Mouse (Mus musculus) intestine, embryonic 16.5 days (tissue): Measurements from ENCODE around the gene Wdr45b. TPM values are rescaled to one million over a fixed set of nuclear protein-coding genes. Genes with fewer than 3 reads are reported as not detected.

Experiments
- ATAC-seq: fragments of 200-750 bp; cut with Nextera tagmentation; 2 replicates; pipeline ENCODE4 v1.8.0; 2017; ENCODE audit warnings: moderate TSS enrichment, moderate library complexity
- H3K27ac ChIP-seq: fragments of 300-500 bp; sonication (generic); 2 replicates; pipeline ENCODE4 v1.5.1; 2014; ENCODE audit warnings: mild to moderate bottlenecking, low read length
- H3K27me3 ChIP-seq: fragments of 300-500 bp; sonication (generic); replicated peaks from 2 replicates; pipeline ENCODE4 v1.6.1; 2014; ENCODE audit warnings: low read length, control low read depth, mixed read lengths; ENCODE audit not compliant: control insufficient read depth, insufficient read depth
- H3K36me3 ChIP-seq: fragments of 300-500 bp; sonication (generic); 2 replicates; pipeline ENCODE4 v1.6.1; 2014; ENCODE audit warnings: low read length, control low read depth; ENCODE audit not compliant: control insufficient read depth, insufficient read depth
- H3K4me1 ChIP-seq: fragments of 300-500 bp; sonication (generic); 2 replicates; pipeline ENCODE4 v1.6.1; 2014; ENCODE audit warnings: low read length, control low read depth, mixed read lengths; ENCODE audit not compliant: control insufficient read depth, insufficient read depth
- H3K4me2 ChIP-seq: fragments of 300-500 bp; sonication (generic); 2 replicates; pipeline ENCODE4 v1.6.1; 2014; ENCODE audit warnings: low read depth, low read length, control low read depth
- H3K4me3 ChIP-seq: fragments of 300-500 bp; sonication (generic); 2 replicates; pipeline ENCODE4 v1.5.1; 2014; ENCODE audit warnings: mild to moderate bottlenecking, low read length
- H3K9ac ChIP-seq: fragments of 300-500 bp; sonication (generic); 2 replicates; pipeline ENCODE4 v1.6.1; 2014; ENCODE audit warnings: low read depth, low read length
- H3K9me3 ChIP-seq: fragments of 300-500 bp; sonication (generic); 2 replicates; pipeline ENCODE4 v1.6.1; 2016; ENCODE audit warnings: low read length, control low read depth; ENCODE audit not compliant: control insufficient read depth
- WGBS: fragments of 180-500 bp; shearing (Covaris S2); extraction: QIAGEN DNeasy Blood & Tissue Kit; methylation state at CpG from one replicate; pipeline ENCODE4 v1.1.7; 2014; 5-methylcytosine and 5-hydroxymethylcytosine counted together
- microRNA-seq: library from miRNA; unstranded; fragments of <30 nt; microRNA quantifications from one replicate; pipeline ENCODE4, GENCODE M21; 2016
- polyA plus RNA-seq: library from polyadenylated mRNA; unstranded; fragments of >200 nt; fragmentation: Nextera tagmentation; extraction: Ambion mirVana; gene quantifications from 2 replicates; pipeline ENCODE4 v1.2.1, GENCODE M21; 2015

Gene Wdr45b
- polyA plus RNA-seq, 1 experiment from 2014 or later = 80.6 TPM

GRCm38 (mm10) chr11:121300265-121300664, 54.0 kb downstream of the Wdr45b start:
- Histone ChIP-seq H3K27ac (no peak overlapping the region), H3K36me3 (peaks cover 16% of the 10 kb centered on the region)
- no peak for ATAC-seq

GRCm38 (mm10) chr11:121298493-121298892, 55.8 kb downstream of the Wdr45b start:
- Histone ChIP-seq H3K4me2 (no peak overlapping the region), H3K27ac (no peak overlapping the region), H3K4me1 (no peaks in the 10 kb centered on the region), H3K36me3 (peaks cover 16% of the 10 kb centered on the region), H3K9ac (no peak overlapping the region), H3K4me3 (no peak overlapping the region), H3K27me3 (no peaks in the 10 kb centered on the region), H3K9me3 (no peaks in the 10 kb centered on the region)
- WGBS = 91% methylated on average over 8 of the region's 8 CpGs
- ATAC-seq = no peak

More at GRCm38 (mm10) chr11:121300265-121300664, 54.0 kb downstream of the Wdr45b start:
- H3K4me3 ChIP-seq = no peak overlapping the region
- H3K9ac ChIP-seq = no peak overlapping the region
- no peak overlapping the region for H3K4me2 ChIP-seq
- no peaks in the 10 kb centered on the region for H3K9me3 ChIP-seq
- no peaks in the 10 kb centered on the region for H3K4me1 ChIP-seq
- H3K27me3 ChIP-seq = no peaks in the 10 kb centered on the region
- WGBS = 93% methylated on average over 9 of the region's 9 CpGs

GRCm38 (mm10) chr11:121294771-121295170, 59.5 kb downstream of the Wdr45b start:
- Histone ChIP-seq H3K4me1 (no peaks in the 10 kb centered on the region), H3K27me3 (no peaks in the 10 kb centered on the region), H3K27ac (no peak overlapping the region), H3K4me2 (no peak overlapping the region), H3K36me3 (peaks cover 12% of the 10 kb centered on the region), H3K4me3 (no peak overlapping the region), H3K9ac (no peak overlapping the region), H3K9me3 (no peaks in the 10 kb centered on the region)
- ATAC-seq = no peak
- WGBS = 95% methylated on average over 5 of the region's 5 CpGs

GRCm38 (mm10) chr11:121289859-121290258, 64.4 kb downstream of the Wdr45b start:
- Histone ChIP-seq H3K27me3 (no peaks in the 10 kb centered on the region), H3K9ac (no peak overlapping the region), H3K9me3 (no peaks in the 10 kb centered on the region), H3K36me3 (peaks cover 17% of the 10 kb centered on the region), H3K4me2 (no peak overlapping the region), H3K27ac (no peak overlapping the region), H3K4me3 (no peak overlapping the region), H3K4me1 (no peaks in the 10 kb centered on the region)
- 90% methylated on average over 3 of the region's 3 CpGs for WGBS
- no peak for ATAC-seq

GRCm38 (mm10) chr11:121282911-121283310, 71.3 kb downstream of the Wdr45b start:
- Histone ChIP-seq H3K9ac (no peak overlapping the region), H3K4me1 (peaks cover 13% of the 10 kb centered on the region), H3K4me3 (no peak overlapping the region), H3K36me3 (peaks cover 10% of the 10 kb centered on the region), H3K27ac (peak overlapping the region; percentile 63), H3K4me2 (no peak overlapping the region), H3K9me3 (no peaks in the 10 kb centered on the region), H3K27me3 (no peaks in the 10 kb centered on the region)
- WGBS = 65% methylated on average over 6 of the region's 6 CpGs
- ATAC-seq = peak; percentile 67

GRCm38 (mm10) chr11:121278011-121278410, 76.2 kb downstream of the Wdr45b start:
- Histone ChIP-seq H3K27me3 (no peaks in the 10 kb centered on the region), H3K9me3 (no peaks in the 10 kb centered on the region), H3K4me2 (no peak overlapping the region), H3K4me3 (no peak overlapping the region), H3K27ac (no peak overlapping the region), H3K36me3 (0 out of 2 replicates have a peak, but pooled peaks cover 3% of the 10 kb centered on the region), H3K4me1 (peaks cover 13% of the 10 kb centered on the region), H3K9ac (no peak overlapping the region)
- ATAC-seq = no peak
- WGBS = 85% methylated on average over 3 of the region's 3 CpGs

- Histone ChIP-seq H3K27ac (no peak overlapping the region), H3K36me3 (0 out of 2 replicates have a peak, but pooled peaks cover 3% of the 10 kb centered on the region), H3K9ac (no peak overlapping the region), H3K4me1 (peaks cover 10% of the 10 kb centered on the region; the same call in 1 of the 2 replicates), H3K4me2 (no peak overlapping the region), H3K27me3 (no peaks in the 10 kb centered on the region), H3K9me3 (no peaks in the 10 kb centered on the region), H3K4me3 (no peak overlapping the region)
- ATAC-seq = no peak
- 86% methylated on average over 8 of the region's 8 CpGs for WGBS
Observed at GRCm38 (mm10) chr11:121277516-121277915, 76.7 kb downstream of the Wdr45b start.

Small RNA genes within 50 kb of the gene (microRNA-seq; reads per million reads assigned to microRNA genes)
- not detected for gene Mir7236

Other genes starting within 250 kb of the Wdr45b start
- gene Tex19.2, start 235.8 kb downstream of the Wdr45b start, polyA plus RNA-seq = not detected in 2 replicates
- not detected in 2 replicates for gene Tex19.1, start 208.3 kb downstream of the Wdr45b start, polyA plus RNA-seq
- not detected in 2 replicates for gene Uts2r, start 194.2 kb downstream of the Wdr45b start, polyA plus RNA-seq
- gene Hexdc, start 150.0 kb downstream of the Wdr45b start, polyA plus RNA-seq = 9.7 and 10.1 TPM in 2 replicates
- 31.2 and 32.0 TPM in 2 replicates for gene Ogfod3, start 149.7 kb downstream of the Wdr45b start, polyA plus RNA-seq
- gene Cybc1, start 125.1 kb downstream of the Wdr45b start, polyA plus RNA-seq = 33.8 and 36.5 TPM in 2 replicates
- 52.2 and 52.6 TPM in 2 replicates for gene Narf, start 117.2 kb downstream of the Wdr45b start, polyA plus RNA-seq
- 4.4 and 4.6 TPM in 2 replicates for gene Foxk2, start 94.5 kb downstream of the Wdr45b start, polyA plus RNA-seq
- 5.0 and 5.1 TPM in 2 replicates for gene Rab40b, start 33.8 kb upstream of the Wdr45b start, polyA plus RNA-seq
- 3.8 and 5.3 TPM in 2 replicates for gene Fn3krp, start 67.0 kb upstream of the Wdr45b start, polyA plus RNA-seq
- 1.6 and 1.8 TPM in 2 replicates for gene Fn3k, start 80.5 kb upstream of the Wdr45b start, polyA plus RNA-seq
- 35.3 and 36.7 TPM in 2 replicates for gene Tbcd, start 97.5 kb upstream of the Wdr45b start, polyA plus RNA-seq
- 0.50 and 0.62 TPM in 2 replicates for gene Zfp750, start 164.9 kb upstream of the Wdr45b start, polyA plus RNA-seq